In genomic region chr10:25961066-25961465, GRCm38 (mm10) we compare ENCODE assay signal across 15 mouse cellular contexts.
"Had no signal": no experiment of that assay in that cellular context is flagged by ENCODE, and none has a peak within 500 bp of the region (broad histone marks: within the 10 kb centered on the region; RNA-seq: fewer than 3 reads in every experiment).

No protein-coding gene starts in this region.

- H3K27ac ChIP-seq: midbrain, embryonic 10.5 days; midbrain, embryonic 12.5 days; neural tube, embryonic 12.5 days; stomach, embryonic 15.5 days; stomach, postnatal 0 days had no signal

- DNase-seq: lung, adult 18-20 months; lung, embryonic 14.5 days; lung, postnatal 10 days; lung, postnatal 4 days; midbrain, embryonic 14.5 days; right cerebral cortex, postnatal 14 days; thymus, adult 2 months; thymus, postnatal 25 days; thymus, postnatal 4 days had no signal

- H3K36me3 ChIP-seq: midbrain, embryonic 10.5 days; midbrain, embryonic 12.5 days; neural tube, embryonic 12.5 days; stomach, embryonic 15.5 days had no signal

- H3K9ac ChIP-seq: lung, embryonic 14.5 days; midbrain, embryonic 12.5 days; neural tube, embryonic 12.5 days; stomach, embryonic 15.5 days had no signal

- H3K4me2 ChIP-seq: lung, embryonic 14.5 days; midbrain, embryonic 12.5 days; neural tube, embryonic 12.5 days; stomach, embryonic 15.5 days had no signal

- H3K9me3 ChIP-seq: midbrain, embryonic 10.5 days; midbrain, embryonic 12.5 days; neural tube, embryonic 12.5 days; stomach, embryonic 15.5 days had no signal

- H3K27me3 ChIP-seq: midbrain, embryonic 12.5 days; neural tube, embryonic 12.5 days; stomach, embryonic 15.5 days had no signal

- ATAC-seq: midbrain, embryonic 16.5 days had no signal

- H3K4me1 ChIP-seq: midbrain, embryonic 10.5 days; neural tube, embryonic 12.5 days; stomach, embryonic 15.5 days had no signal

- H3K4me3 ChIP-seq: midbrain, embryonic 10.5 days; midbrain, embryonic 12.5 days; neural tube, embryonic 12.5 days; stomach, embryonic 15.5 days had no signal
